Mouse (Mus musculus) ES-Bruce4 (cell line): ENCODE measurements at regions not wholly inside any gene's neighbourhood (a gene's known extent, or its start where the extent isn't known, plus 50 kb on each side); places are given as distances from the start of the nearest gene placed in this dataset.
A peak's percentile ranks its signal among the peaks of the same experiment; 100 is the strongest.
"Not testable (repeated sequence)": the region's sequence is repeated elsewhere in the genome, so short reads cannot be mapped to it uniquely, and the experiment has no call there.

Experiments used
- H3K27ac ChIP-seq: 2 replicates; pipeline ENCODE4 v1.5.1; 2012; ENCODE audit warnings: low read length, inconsistent platforms; ENCODE audit not compliant: insufficient read depth
- H3K27me3 ChIP-seq: 2 replicates; pipeline ENCODE4 v1.6.1; 2012; ENCODE audit warnings: mild to moderate bottlenecking, low read length, inconsistent platforms; ENCODE audit not compliant: control insufficient read depth, poor library complexity, insufficient read depth, severe bottlenecking
- H3K36me3 ChIP-seq: 2 replicates; pipeline ENCODE4 v1.6.1; 2012; ENCODE audit warnings: inconsistent platforms, mild to moderate bottlenecking, low read length, moderate library complexity; ENCODE audit not compliant: control insufficient read depth, poor library complexity, insufficient read depth, severe bottlenecking
- H3K4me1 ChIP-seq: one replicate; pipeline ENCODE4 v1.8.1; 2011; ENCODE audit warnings: low read length; ENCODE audit not compliant: control insufficient read depth, insufficient read depth
- H3K4me3 ChIP-seq: 2 replicates; pipeline ENCODE4 v1.5.1; 2011; ENCODE audit warnings: low read depth, mild to moderate bottlenecking, low read length
- H3K9ac ChIP-seq: 2 replicates; pipeline ENCODE4 v1.6.1; 2012; ENCODE audit warnings: low read depth, mild to moderate bottlenecking, inconsistent platforms; ENCODE audit not compliant: poor library complexity, severe bottlenecking
- H3K9me3 ChIP-seq: replicated peaks from 2 replicates; pipeline ENCODE4 v1.6.1; 2012; ENCODE audit warnings: mild to moderate bottlenecking, low read length, inconsistent platforms; ENCODE audit not compliant: control insufficient read depth, poor library complexity, insufficient read depth, severe bottlenecking
- CTCF ChIP-seq: IDR thresholded peaks from one replicate; pipeline ENCODE4 v1.8.1; 2011; ENCODE audit warnings: low read depth, low read length
- EP300 ChIP-seq: IDR thresholded peaks from 2 replicates; pipeline ENCODE4 v1.6.1; 2011; ENCODE audit warnings: low read depth, low read length; ENCODE audit not compliant: insufficient read depth
- POLR2A ChIP-seq: IDR thresholded peaks from one replicate; pipeline ENCODE4 v1.8.1; 2011; ENCODE audit warnings: low read length; ENCODE audit not compliant: insufficient read depth

GRCm38 (mm10) chrX:119577469-119577868, 349.5 kb upstream of the Pabpc5 start:
- Histone ChIP-seq H3K9me3 (no peaks in the 10 kb centered on the region), H3K9ac (no peak overlapping the region), H3K4me3 (no peak overlapping the region), H3K27me3 (no peaks in the 10 kb centered on the region), H3K36me3 (no peaks in the 10 kb centered on the region), H3K4me1 (no peaks in the 10 kb centered on the region), H3K27ac (no peak overlapping the region)
- TF ChIP-seq EP300 (no peak), POLR2A (no peak), CTCF (no peak)

- H3K4me1 ChIP-seq, H3K9me3 ChIP-seq, H3K27me3 ChIP-seq, H3K9ac ChIP-seq, H3K36me3 ChIP-seq, H3K27ac ChIP-seq, H3K4me3 ChIP-seq: not testable (repeated sequence)
These were observed 311.0 kb upstream of the Pabpc5 start for GRCm38 (mm10) chrX:119615996-119616395.

- Histone ChIP-seq H3K27me3 (no peaks in the 10 kb centered on the region), H3K27ac (peak overlapping the region; percentile 65), H3K36me3 (no peaks in the 10 kb centered on the region), H3K4me1 (no peaks in the 10 kb centered on the region), H3K9me3 (0 out of 2 replicates have a peak, but pooled peaks cover 7% of the 10 kb centered on the region), H3K9ac (no peak overlapping the region), H3K4me3 (no peak overlapping the region)
- TF ChIP-seq CTCF (no peak), EP300 (no peak), POLR2A (no peak)
These were observed 305.3 kb upstream of the Pabpc5 start for GRCm38 (mm10) chrX:119621697-119622096.
